ENCODE assay signal across 16 mouse cellular contexts in the genomic region with DNA sequence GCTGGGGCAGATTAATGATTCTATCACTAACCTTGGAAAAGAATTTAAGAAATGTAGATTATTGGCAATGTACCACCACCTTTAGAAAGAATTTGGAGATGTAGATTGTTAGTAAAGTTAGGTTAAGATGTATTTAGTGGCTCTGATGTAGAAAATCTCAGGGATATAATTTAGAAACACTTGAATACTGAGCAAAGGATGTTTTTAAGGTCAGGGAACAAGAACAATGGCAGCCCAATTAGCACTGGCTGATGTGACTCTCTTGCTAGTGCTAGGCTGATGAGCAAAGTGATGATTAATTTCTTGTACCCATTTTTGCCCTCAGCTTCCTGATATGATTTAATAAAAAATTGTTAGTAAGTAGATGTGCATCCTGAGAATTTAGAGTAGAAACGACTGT.
"Had no signal": no experiment of that assay in that cellular context is flagged by ENCODE, and none has a peak within 500 bp of the region (broad histone marks: within the 10 kb centered on the region; RNA-seq: fewer than 3 reads in every experiment).

No protein-coding gene starts in this region.

- DNase-seq: right cerebral cortex, adult 18-20 months; right cerebral cortex, postnatal 14 days; right cerebral cortex, postnatal 25 days; right cerebral cortex, postnatal 4 days; spleen, adult 18-20 months; thymus, adult 18-20 months; thymus, adult 2 months; thymus, postnatal 14 days; thymus, postnatal 25 days; thymus, postnatal 36 days; thymus, postnatal 4 days had no signal

- H3K27ac ChIP-seq: neural tube, embryonic 12.5 days; neural tube, embryonic 13.5 days; neural tube, embryonic 15.5 days; stomach, embryonic 15.5 days; stomach, postnatal 0 days had no signal

- H3K4me1 ChIP-seq: neural tube, embryonic 12.5 days; neural tube, embryonic 13.5 days; neural tube, embryonic 15.5 days; stomach, embryonic 15.5 days had no signal

- H3K4me3 ChIP-seq: neural tube, embryonic 12.5 days; neural tube, embryonic 13.5 days; neural tube, embryonic 15.5 days; stomach, embryonic 15.5 days had no signal
